Mouse (Mus musculus): ENCODE data around the gene Myo1d.

Gene Myo1d

DNA sequence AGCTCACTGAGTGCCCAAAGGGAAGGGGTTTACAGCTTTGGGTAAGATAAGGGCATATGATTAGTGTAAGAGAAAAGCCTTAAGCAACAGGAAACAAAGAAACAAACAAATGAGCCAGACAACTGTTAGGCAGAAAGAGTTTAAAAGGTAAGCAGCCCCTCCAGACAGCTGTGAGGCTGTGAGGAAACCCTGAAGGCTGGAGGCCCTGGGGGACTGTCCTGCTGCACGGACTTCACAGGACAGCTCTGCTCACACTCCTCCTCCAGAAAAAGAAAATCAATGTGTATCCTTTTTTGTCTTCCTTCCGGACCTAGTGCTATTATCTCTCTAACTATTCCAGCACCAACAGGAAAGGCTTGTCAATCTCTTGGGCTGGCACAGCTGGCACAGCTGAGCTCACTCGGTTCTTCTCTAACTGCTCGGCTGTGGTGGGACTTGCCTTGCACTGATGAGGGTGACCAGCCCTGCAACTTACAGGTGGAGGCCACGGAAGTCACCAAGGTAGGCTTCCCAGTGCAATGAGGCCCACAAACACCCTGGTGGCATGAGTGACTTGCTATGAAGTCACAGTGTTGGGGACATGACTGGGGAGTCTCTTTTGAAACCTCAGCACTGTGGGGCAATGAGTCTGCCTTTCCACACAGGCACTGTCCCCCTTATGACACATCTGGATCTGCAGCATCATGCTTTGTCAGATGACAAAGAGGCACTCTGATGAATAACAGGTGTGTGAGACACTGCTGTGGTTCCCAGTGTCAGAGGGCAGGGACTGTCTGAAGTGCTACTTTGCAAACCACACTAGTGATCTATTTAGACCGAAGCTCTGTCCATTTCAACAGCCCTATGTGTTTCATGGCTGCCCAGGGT is 275.1 kb downstream of the Myo1d start:
- no peak for DNase-seq (ENCODE audit: low spot score in 2 of 2)

DNA sequence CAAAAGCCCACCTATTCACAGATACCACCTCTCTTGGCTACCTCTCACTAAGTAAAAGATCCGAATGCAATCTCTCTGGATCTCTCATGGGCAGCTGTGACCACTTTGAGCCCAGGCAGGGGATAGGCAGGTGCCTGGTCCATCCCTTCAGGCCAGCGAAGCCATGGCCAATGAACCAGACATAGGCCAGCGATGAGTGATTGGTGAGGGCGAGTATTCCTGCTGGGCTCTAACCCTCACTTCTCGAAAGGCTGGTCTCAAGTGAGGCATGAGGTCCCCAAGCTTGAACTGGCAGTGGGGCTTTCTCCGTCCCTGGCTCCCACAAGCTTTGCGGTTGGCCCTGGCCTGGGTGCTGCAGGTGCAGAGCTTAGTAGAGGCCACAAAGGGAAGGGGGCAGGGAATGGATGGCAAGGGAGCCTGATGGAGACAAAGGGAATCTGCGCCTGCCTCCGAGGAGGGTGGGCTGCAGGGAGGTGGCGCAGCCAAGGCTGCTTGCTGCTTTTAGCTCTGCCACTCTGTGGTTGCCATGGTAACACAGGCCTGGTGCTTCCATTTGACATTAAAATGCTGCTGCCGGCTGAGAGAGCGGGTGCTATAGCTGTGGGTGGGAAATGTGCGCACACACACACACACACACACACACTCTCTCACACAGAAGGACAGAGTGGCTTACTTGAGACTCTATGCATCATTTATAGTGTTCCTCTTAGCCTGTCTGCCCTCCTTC is 275.9 kb downstream of the Myo1d start:
- DNase-seq (ENCODE audit: low spot score in 2 of 2), result peak in 1 of 2 experiments; percentile 80

DNA sequence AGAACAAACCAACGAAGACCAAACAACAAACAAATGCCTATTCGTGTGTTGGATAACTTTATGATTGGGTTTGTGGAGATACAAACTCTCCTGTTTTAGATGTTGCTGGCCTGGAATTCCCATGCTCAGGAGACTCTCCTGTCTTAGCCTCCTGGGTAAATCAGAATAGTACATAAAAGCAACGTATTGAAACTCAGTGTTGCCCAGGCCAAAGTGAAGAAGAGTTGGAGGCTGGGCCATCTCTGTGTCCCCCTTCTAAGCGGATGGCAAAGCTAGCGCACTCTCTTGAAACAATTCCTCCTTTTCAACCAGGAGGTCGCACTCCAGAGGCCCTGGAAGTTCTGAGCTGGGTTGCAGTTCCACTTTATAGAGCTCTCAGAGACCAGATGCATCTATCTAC is 276.5 kb downstream of the Myo1d start:
- DNase-seq (ENCODE audit: low spot score in 2 of 2), result no peak

DNA sequence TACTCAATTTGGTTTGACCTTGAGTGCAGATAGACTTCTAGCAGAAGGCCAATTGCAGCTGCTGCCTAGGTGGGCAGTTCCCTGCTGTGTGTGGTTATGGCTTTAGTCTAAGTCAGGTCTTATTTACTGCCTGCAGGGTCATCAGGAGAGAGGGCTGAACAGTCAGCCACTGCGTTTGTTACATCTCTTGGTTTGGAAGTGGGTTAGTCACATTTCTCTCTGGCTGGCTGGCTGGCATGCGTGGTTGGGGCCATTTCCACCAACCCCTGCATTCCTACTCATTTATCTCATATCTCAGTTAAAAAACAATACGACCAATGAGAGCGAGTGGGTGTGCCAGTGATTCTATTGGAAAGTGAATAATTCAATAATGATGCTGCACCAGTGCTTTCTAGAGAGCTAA is 280.3 kb downstream of the Myo1d start:
- DNase-seq (ENCODE audit: low spot score in 2 of 2), result no peak

DNA sequence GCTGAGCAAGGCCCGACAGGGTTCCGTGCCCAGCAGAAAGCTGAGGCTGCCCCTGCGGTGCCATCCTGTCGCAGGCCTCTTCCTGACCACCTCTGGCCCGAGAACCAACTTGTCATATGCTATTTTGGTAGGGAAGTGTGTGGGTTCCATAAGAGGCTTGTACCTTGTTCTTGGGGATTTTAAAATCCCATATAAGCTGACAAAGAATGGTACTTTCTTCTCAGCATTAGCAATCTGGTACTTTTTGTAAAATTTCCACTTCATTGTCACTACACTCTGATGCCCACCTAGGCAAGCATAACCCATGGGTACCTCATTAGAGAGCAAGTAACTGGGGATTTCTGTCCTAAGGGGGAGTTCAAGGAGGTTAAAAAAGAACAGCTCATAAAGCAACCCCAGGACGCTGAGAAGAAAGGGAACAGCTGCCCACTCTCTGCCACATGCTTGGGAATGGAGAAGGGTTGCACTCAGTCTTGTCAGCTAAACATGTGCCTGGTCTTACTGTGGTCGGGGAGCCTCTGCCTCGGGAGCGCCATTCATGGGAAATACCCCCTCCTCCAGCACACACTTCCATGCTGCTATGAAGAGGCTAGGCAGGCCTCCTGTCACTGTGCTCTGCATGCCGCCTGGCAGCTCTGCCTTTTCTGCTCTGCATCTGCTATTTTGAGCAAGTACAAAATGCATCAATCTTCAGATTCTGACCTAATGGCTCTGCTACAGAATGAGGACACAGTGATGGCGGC is 281.3 kb downstream of the Myo1d start:
- no peak for DNase-seq (ENCODE audit: low spot score in 2 of 2)

DNA sequence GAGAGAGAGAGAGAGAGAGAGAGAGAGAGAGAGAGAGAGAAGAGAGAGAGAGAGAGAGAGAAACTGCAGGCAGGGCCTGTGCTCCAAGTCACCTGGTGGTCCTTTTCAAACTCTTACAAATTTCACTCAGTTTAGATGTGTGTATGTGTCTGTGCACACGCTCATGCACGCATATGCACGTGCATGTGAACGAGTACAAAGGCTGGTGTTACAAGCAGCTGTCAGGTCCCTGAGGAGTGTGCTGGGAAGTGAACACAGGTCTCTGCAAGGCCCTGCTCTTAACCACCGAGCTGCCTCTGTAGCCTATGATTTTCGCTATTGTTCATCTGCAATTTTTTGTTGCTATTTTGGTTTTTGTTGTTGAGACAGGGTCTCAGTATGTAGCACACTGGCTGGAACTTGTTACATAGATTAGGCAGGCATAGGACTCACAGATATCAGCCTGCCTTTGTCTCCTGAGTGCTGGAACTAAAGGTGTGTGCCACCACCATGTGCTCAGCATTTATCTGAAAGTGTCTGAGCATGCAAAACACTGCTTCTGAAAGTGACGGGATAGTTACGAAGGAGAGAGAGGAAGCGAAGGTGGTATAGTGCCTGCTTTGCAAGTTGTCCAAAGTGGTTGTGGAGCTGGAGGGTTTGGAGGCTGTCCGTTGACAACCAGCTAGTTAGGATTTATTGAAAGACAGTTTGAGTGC is 282.5 kb downstream of the Myo1d start:
- no peak for DNase-seq (ENCODE audit: low spot score in 2 of 2)

DNA sequence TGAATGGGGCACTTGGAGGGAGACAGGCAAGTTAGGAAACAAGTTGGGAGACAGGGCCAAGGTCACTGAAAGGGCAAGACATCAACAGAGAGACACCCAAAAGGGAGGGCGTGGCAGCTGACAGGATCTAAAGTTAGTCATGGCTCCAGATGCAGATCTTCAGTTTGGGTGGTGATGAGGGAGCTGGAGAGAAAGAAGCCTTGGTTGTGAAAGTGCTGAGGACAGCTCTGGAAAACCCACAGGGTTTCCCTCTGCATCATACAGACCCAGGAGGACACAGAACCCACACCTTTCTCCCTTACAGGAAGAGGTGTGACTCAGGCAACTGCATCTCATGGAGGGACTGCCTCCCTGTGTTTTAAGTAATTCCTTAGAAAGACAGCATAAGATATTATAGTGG is 283.2 kb downstream of the Myo1d start:
- no peak for DNase-seq (ENCODE audit: low spot score in 2 of 2)

DNA sequence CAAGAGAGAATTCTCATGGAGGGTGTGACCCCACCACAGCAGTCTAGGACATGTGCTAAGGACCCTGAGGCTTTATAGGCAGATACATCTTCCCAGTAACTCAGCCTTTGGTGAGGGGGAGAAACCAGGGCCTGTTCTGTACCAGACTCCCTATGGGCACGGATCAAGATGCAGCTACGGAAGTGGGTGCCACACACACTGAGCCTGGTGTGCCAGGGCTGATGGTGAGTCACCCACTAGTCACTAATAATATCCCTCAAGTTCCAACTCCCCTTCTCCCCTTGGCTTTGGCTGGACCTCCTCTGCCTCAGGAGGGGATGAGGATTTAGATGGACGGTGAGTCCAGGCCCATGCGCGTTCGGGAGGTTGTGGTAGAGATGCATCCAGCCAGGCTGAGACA is 283.9 kb downstream of the Myo1d start:
- DNase-seq (ENCODE audit: low spot score in 2 of 2), result no peak

DNA sequence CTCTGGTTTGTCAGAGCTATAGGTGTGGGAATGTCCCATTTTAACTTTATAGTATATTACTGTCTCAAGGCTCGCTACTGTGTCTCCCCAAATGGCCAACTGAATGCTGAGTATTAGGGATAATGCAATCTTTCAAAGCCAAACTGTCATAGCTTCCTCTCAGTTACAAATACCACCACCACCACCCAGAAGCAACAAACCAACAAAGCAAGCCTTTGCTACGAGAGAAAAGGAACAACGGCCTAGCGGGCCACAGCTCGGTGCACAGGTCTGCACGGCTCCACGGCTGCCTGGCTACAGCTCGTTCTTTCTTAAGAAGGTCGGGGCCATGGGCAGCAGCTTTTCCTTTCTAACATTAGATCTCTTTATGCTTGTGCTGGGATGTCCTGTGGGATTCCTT is 285.0 kb downstream of the Myo1d start:
- no peak for DNase-seq (ENCODE audit: low spot score in 2 of 2)

DNA sequence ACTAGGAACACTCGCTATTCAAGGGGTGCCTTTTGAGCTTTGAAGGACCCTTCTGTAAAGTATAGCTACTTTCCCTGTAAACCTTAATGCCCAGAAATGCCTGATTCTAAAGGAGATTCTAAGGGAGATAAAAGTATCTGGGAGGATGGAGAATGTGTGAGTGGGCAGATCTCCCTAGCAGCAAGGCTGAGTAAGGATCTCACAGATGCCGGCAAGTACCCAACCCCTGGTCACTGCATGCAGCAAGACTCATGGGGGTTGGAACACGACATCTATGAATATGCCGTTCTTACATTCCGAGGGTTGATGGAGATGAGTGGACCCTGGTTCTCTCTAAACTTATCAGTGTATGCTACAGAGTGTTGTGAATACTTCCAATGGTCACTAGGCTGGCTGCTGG is 286.6 kb downstream of the Myo1d start:
- no peak for DNase-seq (ENCODE audit: low spot score in 2 of 2)

DNA sequence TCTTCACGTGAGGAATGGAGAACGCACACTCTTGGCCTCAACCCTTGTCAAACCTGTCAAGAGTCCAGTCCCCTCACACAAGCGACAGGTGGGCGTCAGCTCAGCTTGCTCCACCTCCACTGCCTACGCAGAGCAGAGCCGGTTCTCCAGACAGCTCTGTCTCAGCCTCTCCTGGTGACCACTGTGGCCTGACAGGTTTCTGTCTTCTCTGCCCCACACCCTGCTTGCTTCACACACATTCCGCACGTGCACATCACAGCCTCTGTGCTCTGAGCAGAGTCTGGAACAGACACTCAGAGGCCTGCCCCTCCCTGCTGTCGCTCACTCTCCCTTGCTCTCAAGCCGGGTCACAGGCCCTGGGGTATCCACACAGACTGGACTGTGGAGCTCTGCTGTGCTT is 289.0 kb downstream of the Myo1d start:
- DNase-seq (ENCODE audit: low spot score in 2 of 2), result no peak

DNA sequence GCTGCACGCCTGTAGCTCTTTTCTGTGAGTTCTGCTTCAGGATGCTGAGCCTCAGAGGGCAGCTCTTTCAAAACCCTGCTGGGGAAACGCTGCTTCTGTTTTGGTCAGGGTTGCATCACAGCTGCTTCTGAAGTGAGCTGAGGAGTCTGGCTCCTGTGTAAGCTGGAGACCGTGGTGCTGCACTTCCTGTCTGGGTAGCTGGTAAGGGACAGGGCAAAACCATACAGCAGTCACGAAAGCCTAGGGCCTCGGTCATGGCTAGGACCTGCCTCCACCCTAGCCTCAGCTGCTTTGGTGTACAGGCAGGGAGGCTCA is 290.0 kb downstream of the Myo1d start:
- DNase-seq (ENCODE audit: low spot score in 2 of 2), result no peak

DNA sequence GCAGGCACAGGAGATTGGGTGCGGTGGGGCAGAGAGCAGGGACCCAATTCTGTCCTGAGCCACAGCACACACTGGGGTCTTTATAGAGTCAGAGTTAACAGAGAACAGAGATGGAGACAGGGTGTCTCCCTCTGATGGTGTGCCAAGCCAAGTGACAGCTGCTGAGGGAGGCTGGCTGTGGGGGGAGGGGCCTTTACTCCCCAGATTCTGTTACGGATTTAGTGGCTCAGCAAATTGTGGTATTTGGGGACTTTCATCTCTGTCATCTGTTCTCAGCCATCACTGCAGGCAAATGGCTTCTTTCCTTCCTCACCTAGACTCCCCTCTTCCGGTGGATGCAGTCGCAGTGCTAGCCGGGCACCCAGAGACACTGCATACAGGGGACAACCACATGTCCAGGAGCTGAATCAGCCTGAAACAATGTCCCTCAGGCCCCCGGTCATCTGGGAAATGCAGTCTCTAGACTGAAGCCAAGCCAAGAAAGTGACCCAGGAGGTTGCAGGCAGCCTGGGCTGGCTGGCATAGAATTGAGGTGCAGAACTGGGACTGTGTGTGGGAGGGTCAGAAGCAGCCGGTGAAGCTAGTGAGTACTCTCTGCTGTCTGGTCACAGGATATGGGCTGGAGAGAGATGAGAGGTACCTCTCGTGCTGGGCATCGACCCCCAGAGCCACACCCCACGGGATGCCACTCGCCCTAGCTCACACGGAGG is 290.5 kb downstream of the Myo1d start:
- DNase-seq (ENCODE audit: low spot score in 2 of 2), result no peak

DNA sequence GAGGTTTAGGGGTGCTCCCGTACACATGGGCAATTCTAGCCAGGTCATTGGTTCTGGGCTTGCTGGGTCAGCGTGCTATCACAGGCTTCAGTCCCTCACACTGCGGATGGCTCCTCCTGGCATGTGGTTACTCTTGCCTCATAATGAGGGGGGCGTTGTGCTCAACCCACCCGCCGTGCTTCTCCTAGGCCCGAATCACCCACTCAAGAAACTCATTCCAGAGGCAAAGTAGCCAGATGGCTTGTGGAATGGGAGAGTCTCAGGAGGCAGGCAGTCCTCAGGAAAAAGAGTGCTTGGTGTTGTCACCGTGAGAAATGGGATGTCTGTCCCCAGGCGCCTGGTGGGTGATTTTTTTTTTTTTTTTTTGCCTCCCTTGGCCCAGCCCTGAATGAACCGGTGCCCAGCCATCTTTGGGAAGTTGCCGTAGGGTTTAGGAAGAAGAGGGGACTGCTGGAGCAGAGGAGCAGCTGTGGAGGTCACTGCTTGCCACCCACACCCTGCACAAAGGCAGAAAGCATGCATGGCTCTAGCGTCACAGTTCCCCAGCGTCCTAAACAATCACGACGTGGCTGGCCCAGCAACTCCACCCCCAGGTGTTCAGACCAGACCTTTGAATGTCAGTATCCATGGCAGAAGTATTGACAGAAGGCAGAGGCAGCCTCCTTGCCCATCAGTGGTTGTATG is 291.8 kb downstream of the Myo1d start:
- DNase-seq (ENCODE audit: low spot score in 2 of 2), result no peak

DNA sequence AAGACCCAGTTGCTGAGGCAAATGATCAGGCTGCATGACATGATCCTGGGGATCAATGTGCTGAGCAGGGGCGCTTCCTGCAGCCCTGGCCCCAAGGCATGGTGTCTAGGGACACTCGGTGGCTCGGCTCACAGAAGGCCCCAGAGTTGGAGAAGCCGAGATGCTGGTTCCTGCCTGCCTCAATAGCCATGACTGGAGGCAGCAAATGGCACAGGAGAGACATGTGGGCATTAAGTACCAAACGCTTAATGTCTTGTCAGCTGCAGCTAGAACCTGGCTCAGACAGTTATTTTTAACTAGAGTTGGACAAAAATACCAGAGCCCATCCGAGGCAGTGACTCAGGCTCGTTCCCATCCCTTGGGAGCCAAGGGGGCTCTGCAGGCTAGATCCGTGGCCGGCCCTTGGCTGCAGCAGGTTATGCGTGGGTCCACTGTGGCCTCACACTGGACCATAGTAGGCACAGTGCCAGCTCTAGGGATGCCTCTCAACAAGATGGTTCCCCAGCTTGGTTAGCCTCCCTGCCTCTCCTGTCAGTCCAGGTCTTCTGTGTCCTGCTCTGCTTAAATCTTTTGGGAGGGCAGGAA is 294.1 kb downstream of the Myo1d start:
- no peak for DNase-seq (ENCODE audit: low spot score in 2 of 2)

DNA sequence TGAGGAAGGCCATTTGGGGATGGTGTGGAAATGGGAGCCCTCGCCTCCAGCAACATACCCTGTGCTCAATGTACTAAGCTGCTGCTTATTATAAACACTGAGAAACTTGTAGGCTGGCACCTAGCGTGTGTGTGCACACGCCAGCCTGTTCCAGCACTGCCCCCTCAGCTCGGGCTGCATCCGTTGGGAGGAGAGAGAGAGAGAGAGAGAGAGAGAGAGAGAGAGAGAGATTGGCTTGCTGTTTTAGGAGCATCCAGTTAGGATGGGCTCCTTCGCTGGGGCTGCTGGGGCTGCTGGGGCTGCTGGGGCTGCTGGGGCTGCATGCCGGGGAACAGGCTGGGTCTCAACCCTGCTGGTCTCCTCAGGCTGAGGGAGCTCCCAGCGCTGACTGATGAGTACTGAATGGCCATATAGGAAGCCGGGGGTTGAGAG is 294.7 kb downstream of the Myo1d start:
- no peak for DNase-seq (ENCODE audit: low spot score in 2 of 2)

DNA sequence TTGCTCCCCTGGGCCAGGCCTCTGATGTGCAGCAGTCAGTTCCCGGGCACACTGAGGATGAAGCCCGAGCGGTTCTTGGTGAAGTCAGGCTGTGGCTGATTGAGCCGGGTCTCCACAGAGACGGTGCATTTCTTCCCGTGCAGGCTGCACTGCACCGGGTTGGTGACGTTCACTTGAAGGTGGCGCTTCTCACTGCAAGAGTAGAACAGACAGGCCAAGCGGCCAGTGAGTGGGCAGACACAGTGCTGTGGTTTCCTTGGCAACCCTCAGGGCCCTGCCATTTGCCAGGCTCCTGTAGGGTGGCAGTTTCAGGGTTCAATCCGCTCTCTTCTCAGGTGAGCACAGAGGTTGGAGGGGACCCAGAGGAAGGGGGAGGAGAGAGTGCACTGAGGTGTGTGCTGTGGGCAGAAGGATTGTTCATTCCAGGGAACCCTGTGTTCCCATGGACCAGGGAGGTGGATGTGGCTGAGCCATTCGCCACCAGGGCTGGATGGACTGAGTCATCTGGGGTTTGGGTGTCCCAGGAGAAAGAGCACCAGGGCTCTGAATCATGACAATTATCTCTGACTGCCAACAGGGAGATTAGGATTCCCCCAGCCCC is 295.5 kb downstream of the Myo1d start:
- DNase-seq (ENCODE audit: low spot score in 2 of 2), result peak in 1 of 2 experiments; percentile 76

DNA sequence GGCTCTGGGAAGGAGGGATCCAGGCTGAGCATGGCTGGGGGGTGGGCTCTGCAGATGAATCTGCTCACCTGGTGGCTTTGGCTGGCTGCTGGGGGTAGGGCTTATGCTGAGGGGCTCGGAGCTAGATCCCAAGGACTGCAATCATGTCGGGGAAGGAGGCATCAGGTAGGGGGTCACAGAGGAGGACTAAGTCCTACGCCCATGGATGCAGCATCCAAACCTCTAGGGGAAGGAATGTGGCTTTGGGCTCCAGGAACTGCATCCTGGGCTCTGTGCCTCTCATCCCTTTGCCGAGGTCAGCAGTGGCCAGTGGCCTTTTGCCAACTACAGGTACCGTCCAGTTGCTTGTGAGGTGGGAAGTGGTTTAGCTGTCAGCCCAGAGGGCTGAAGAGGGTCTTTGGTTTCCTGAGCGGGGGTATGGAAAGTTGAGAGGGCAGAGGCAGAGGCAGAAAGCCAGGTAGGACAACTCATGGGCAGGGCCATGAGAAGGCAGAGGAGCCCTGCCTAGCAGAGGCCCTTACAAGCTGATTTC is 296.2 kb downstream of the Myo1d start:
- DNase-seq (ENCODE audit: low spot score in 2 of 2), result no peak

DNA sequence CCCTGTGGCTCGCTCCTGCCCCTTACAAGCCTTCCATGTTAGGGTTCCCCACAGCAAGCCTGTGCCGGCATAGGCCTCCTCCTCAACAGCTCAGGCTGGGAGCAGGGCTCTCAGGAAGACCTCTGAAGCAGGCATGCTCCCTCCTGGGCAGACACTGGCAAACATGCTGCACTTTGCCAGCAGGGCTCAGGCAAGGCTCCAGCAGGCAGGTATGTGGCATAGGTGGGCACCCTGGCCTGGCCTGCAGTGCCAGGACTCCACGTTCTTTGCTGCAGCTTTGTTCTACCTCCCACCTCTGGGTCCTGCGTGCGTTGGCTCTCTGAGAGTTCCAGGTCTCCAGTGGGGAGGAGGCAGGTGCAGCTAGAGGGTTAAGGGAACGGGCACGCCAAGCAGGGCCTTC is 296.9 kb downstream of the Myo1d start:
- no peak for DNase-seq (ENCODE audit: low spot score in 2 of 2)

DNA sequence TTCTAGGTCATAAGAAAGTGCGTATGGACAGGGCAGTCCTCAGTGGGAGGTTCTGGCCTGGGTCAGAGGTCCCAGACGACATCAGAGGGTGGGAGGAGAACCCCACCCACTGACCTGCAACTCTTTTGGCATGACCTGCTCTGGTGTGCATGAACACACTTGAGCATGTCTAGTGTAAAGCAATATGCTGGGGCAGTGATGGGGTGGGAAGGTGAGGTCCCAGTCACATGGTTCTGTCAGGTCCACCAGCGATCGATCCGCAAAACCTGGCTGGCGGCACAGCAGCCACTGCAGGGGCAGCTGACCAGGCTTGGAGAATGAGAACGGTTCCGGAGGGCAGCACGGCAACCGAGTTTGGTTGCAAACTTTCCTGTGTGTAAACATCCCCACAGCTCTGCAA is 297.5 kb downstream of the Myo1d start:
- DNase-seq (ENCODE audit: low spot score in 2 of 2), result no peak
